ENCODE assay signal across 17 mouse cellular contexts in the genomic region with DNA sequence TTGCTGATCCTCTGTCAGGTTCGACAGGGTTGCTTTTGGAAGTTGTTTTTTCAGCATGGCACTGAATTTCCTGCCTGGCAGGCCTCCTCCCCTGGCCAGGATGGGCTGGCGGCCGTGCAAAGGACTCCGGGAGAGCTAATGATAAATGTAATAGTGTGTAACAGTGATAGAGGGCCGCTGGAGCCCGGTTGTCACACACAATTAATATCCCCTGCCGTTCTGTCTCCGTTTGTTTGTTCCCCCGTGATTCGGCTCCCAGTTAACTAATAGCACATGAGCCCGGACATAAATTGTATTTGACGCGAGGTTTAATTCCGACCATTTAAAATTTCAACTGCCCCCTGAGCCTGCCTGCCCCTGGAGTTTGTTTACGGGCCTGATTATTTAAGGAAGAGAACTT. TPM values are rescaled to one million over a fixed set of nuclear protein-coding genes. Genes with fewer than 3 reads are reported as not detected.
DNase-seq lines count a peak whose midpoint lies in the region; ATAC-seq and TF ChIP-seq lines count a peak whose summit lies in the region.
"Had no signal": no experiment of that assay in that cellular context is flagged by ENCODE, and none has a peak within 500 bp of the region (broad histone marks: within the 10 kb centered on the region; RNA-seq: fewer than 3 reads in every experiment).

No protein-coding gene starts in this region.

- H3K27ac ChIP-seq in left cerebral cortex, adult 2 months, result peak overlapping the region; percentile 24; the same call in 1 of the 2 replicates
- peak overlapping the region; percentile 43 for H3K27ac ChIP-seq in forebrain, embryonic 12.5 days
- peak overlapping the region; percentile 87 for H3K27ac ChIP-seq in hindbrain, embryonic 14.5 days
- peak overlapping the region; percentile 55 for H3K27ac ChIP-seq in neural tube, embryonic 14.5 days (ENCODE audit: low read depth, low read length)
- H3K27ac ChIP-seq in kidney, adult 2 months (ENCODE audit: insufficient read depth, low read depth, low read length), result no peak overlapping the region
- H3K27ac ChIP-seq in kidney, embryonic 15.5 days, result no peak overlapping the region
- H3K27ac ChIP-seq: embryonic facial prominence, embryonic 13.5 days; liver, embryonic 13.5 days had no signal

- peaks cover 32% of the 10 kb centered on the region for H3K27me3 ChIP-seq in forebrain, embryonic 12.5 days
- H3K27me3 ChIP-seq in hindbrain, embryonic 14.5 days (ENCODE audit: control insufficient read depth, insufficient read depth, low read length), result 0 out of 2 replicates have a peak, but pooled peaks cover 4% of the 10 kb centered on the region
- no peaks in the 10 kb centered on the region for H3K27me3 ChIP-seq in neural tube, embryonic 14.5 days (ENCODE audit: control insufficient read depth, insufficient read depth, low read length)
- no peaks in the 10 kb centered on the region for H3K27me3 ChIP-seq in kidney, adult 2 months (replicated peaks; ENCODE audit: control insufficient read depth, insufficient read depth, low read length)
- H3K27me3 ChIP-seq in kidney, embryonic 15.5 days, result peaks cover 40% of the 10 kb centered on the region
- H3K27me3 ChIP-seq: liver, embryonic 13.5 days; Patski had no signal

- H3K9me3 ChIP-seq in forebrain, embryonic 12.5 days, result no peaks in the 10 kb centered on the region
- H3K9me3 ChIP-seq in hindbrain, embryonic 14.5 days (ENCODE audit: control insufficient read depth, low read length), result no peaks in the 10 kb centered on the region
- no peaks in the 10 kb centered on the region for H3K9me3 ChIP-seq in neural tube, embryonic 14.5 days (ENCODE audit: control insufficient read depth, low read length)
- no peaks in the 10 kb centered on the region for H3K9me3 ChIP-seq in kidney, embryonic 15.5 days (replicated peaks)
- H3K9me3 ChIP-seq: embryonic facial prominence, embryonic 13.5 days; liver, embryonic 13.5 days had no signal

- H3K4me3 ChIP-seq in left cerebral cortex, adult 2 months, result no peak overlapping the region
- no peak overlapping the region for H3K4me3 ChIP-seq in forebrain, embryonic 12.5 days (replicated peaks)
- no peak overlapping the region for H3K4me3 ChIP-seq in hindbrain, embryonic 14.5 days (replicated peaks; ENCODE audit: low read length)
- no peak overlapping the region for H3K4me3 ChIP-seq in neural tube, embryonic 14.5 days (ENCODE audit: low read depth, low read length)
- H3K4me3 ChIP-seq in kidney, adult 2 months (ENCODE audit: insufficient read depth, low read depth, low read length), result no peak overlapping the region
- no peak overlapping the region for H3K4me3 ChIP-seq in kidney, embryonic 15.5 days (replicated peaks)
- H3K4me3 ChIP-seq: embryonic facial prominence, embryonic 13.5 days; liver, embryonic 13.5 days had no signal

- 0 out of 2 replicates have a peak overlapping the region, but pooled peaks have one; percentile 22 for H3K9ac ChIP-seq in forebrain, embryonic 12.5 days
- peak overlapping the region; percentile 44 for H3K9ac ChIP-seq in hindbrain, embryonic 14.5 days
- H3K9ac ChIP-seq in neural tube, embryonic 14.5 days (replicated peaks; ENCODE audit: low read depth, low read length), result 0 out of 2 replicates have a peak overlapping the region, but pooled peaks have one; percentile 22
- H3K9ac ChIP-seq in kidney, embryonic 15.5 days, result no peak overlapping the region
- H3K9ac ChIP-seq: liver, embryonic 13.5 days had no signal

- peaks cover 59% of the 10 kb centered on the region for H3K4me1 ChIP-seq in forebrain, embryonic 12.5 days
- peaks cover 74% of the 10 kb centered on the region for H3K4me1 ChIP-seq in hindbrain, embryonic 14.5 days (replicated peaks; ENCODE audit: control insufficient read depth, insufficient read depth, low read length)
- peaks cover 58% of the 10 kb centered on the region for H3K4me1 ChIP-seq in neural tube, embryonic 14.5 days (ENCODE audit: control insufficient read depth, insufficient read depth, low read length)
- H3K4me1 ChIP-seq in kidney, adult 2 months (ENCODE audit: control insufficient read depth, insufficient read depth, low read length), result no peaks in the 10 kb centered on the region
- H3K4me1 ChIP-seq in kidney, embryonic 15.5 days, result peaks cover 29% of the 10 kb centered on the region
- H3K4me1 ChIP-seq: liver, embryonic 13.5 days had no signal

- H3K36me3 ChIP-seq in forebrain, embryonic 12.5 days (replicated peaks), result peaks cover 49% of the 10 kb centered on the region
- H3K36me3 ChIP-seq in hindbrain, embryonic 14.5 days (replicated peaks; ENCODE audit: control insufficient read depth, insufficient read depth), result peaks cover 57% of the 10 kb centered on the region
- H3K36me3 ChIP-seq in neural tube, embryonic 14.5 days (ENCODE audit: control insufficient read depth, insufficient read depth, low read length), result peaks cover 26% of the 10 kb centered on the region
- peaks cover 17% of the 10 kb centered on the region for H3K36me3 ChIP-seq in kidney, adult 2 months (ENCODE audit: control insufficient read depth, insufficient read depth, low read length)
- peaks cover 65% of the 10 kb centered on the region for H3K36me3 ChIP-seq in kidney, embryonic 15.5 days

- ATAC-seq in forebrain, embryonic 12.5 days (ENCODE audit: low FRiP score), result no peak
- no peak for ATAC-seq in hindbrain, embryonic 14.5 days (ENCODE audit: low FRiP score)
- no peak for ATAC-seq in neural tube, embryonic 14.5 days (ENCODE audit: low read depth)
- ATAC-seq in kidney, embryonic 15.5 days (replicated peaks; ENCODE audit: low FRiP score), result no peak
- ATAC-seq: CD4-positive, CD25-positive, alpha-beta regulatory T cell, adult 4 months; Patski had no signal

- H3K4me2 ChIP-seq in forebrain, embryonic 12.5 days, result no peak overlapping the region
- H3K4me2 ChIP-seq in hindbrain, embryonic 14.5 days (replicated peaks), result no peak overlapping the region
- H3K4me2 ChIP-seq in neural tube, embryonic 14.5 days (ENCODE audit: low read depth, low read length), result no peak overlapping the region
- no peak overlapping the region for H3K4me2 ChIP-seq in kidney, embryonic 15.5 days
- H3K4me2 ChIP-seq: embryonic facial prominence, embryonic 13.5 days; liver, embryonic 13.5 days had no signal

- intact Hi-C loops in left cerebral cortex, adult 2 months (cut with DNase I), result loop anchor here (2.0 kb wide), 1 partner anchor 15 kb away; no protein-coding TSS in a partner anchor

- TF ChIP-seq CTCF in left cerebral cortex, adult 2 months (IDR thresholded peaks at IDR 0.05), result no peak
- no peak for TF ChIP-seq CTCF in kidney, adult 2 months (conservative IDR thresholded peaks at IDR 0.05; ENCODE audit: insufficient read depth, insufficient read length, low read depth, low read length)

- WGBS in forebrain, embryonic 12.5 days, result 51% methylated on average over 15 of the region's 15 CpGs
- WGBS in hindbrain, embryonic 14.5 days, result 25% methylated on average over 15 of the region's 15 CpGs
- WGBS in neural tube, embryonic 14.5 days, result 11% methylated on average over 15 of the region's 15 CpGs
- 54% methylated on average over 15 of the region's 15 CpGs for WGBS in kidney, adult 2 months
- WGBS in kidney, embryonic 15.5 days, result 21% methylated on average over 15 of the region's 15 CpGs

- DNase-seq in left cerebral cortex, adult 2 months (ENCODE audit: extremely low spot score in 1 of 2, low spot score in 2 of 2), result no peak
- DNase-seq in left cerebral cortex, adult 9 months (ENCODE audit: low spot score in 2 of 2), result no peak
- DNase-seq in hindbrain, embryonic 14.5 days (ENCODE audit: low spot score), result no peak
- no peak for DNase-seq in kidney, adult 2 months
- DNase-seq in spleen, adult 12 weeks (ENCODE audit: low spot score), result no peak
- DNase-seq: adrenal gland, adult 8-10 months; gastrocnemius, postnatal 10 days; heart, postnatal 10 days; kidney, postnatal 14 days; liver, embryonic 13.5 days; thymus, postnatal 14 days had no signal

- TF ChIP-seq POLR2A in kidney, adult 2 months (IDR thresholded peaks at IDR 0.05; ENCODE audit: low read depth, low read length), result no peak

RNA-seq across cellular contexts. Expression of a gene that starts 38.5 kb away (rescaled TPM):
- 1 to 10 TPM in 1 of 2 experiments, under 1 TPM in 1; 0.70 to 1.3 TPM for total RNA-seq in left cerebral cortex, adult 2 months (2021)
- polyA plus RNA-seq in forebrain, embryonic 12.5 days (2016; fragmentation: Nextera tagmentation; extraction: Ambion mirVana), result 14.5 and 16.5 TPM in 2 replicates
- polyA plus RNA-seq in hindbrain, embryonic 14.5 days (2014; fragmentation: Nextera tagmentation; extraction: Ambion mirVana), result 2.8 and 6.1 TPM in 2 replicates
- 4.6 and 6.7 TPM in 2 replicates for polyA plus RNA-seq in neural tube, embryonic 14.5 days (2014; fragmentation: Nextera tagmentation; extraction: Ambion mirVana)
- polyA plus RNA-seq in kidney, adult 2 months (2012; rRNA removed), result 239 and 257 TPM in 2 replicates
- 8.7 and 10.8 TPM in 2 replicates for polyA plus RNA-seq in kidney, embryonic 15.5 days (2015; fragmentation: Nextera tagmentation; extraction: Ambion mirVana)

Comparison
In these comparisons a context has a peak if more than half of its experiments do, and no peak if none do; other contexts are left out.
1. RNA of a gene that starts 38.5 kb away (polyA plus RNA-seq): 239 to 257 TPM in kidney, adult 2 months; 14.5 to 16.5 TPM in forebrain, embryonic 12.5 days, 8.7 to 10.8 TPM in kidney, embryonic 15.5 days, 4.6 to 6.7 TPM in neural tube, embryonic 14.5 days and 2.8 to 6.1 TPM in hindbrain, embryonic 14.5 days; every median in the first group is over 10 times any median in the second.
2. H3K27ac ChIP-seq: peak in left cerebral cortex, adult 2 months (single experiment), forebrain, embryonic 12.5 days (single experiment), hindbrain, embryonic 14.5 days (single experiment) and neural tube, embryonic 14.5 days (single experiment); none in kidney, adult 2 months (single experiment) and kidney, embryonic 15.5 days (single experiment).